ENCODE assay signal across 30 mouse cellular contexts in genomic region chr8:104826912-104827311, GRCm38 (mm10). TPM values are rescaled to one million over a fixed set of nuclear protein-coding genes. Genes with fewer than 3 reads are reported as not detected.
A peak's percentile ranks its signal among the peaks of the same experiment; 100 is the strongest.
DNase-seq lines count a peak whose midpoint lies in the region; ATAC-seq and TF ChIP-seq lines count a peak whose summit lies in the region.
"Had no signal": no experiment of that assay in that cellular context is flagged by ENCODE, and none has a peak within 500 bp of the region (broad histone marks: within the 10 kb centered on the region; RNA-seq: fewer than 3 reads in every experiment).

No protein-coding gene starts in this region.

- no peaks in the 10 kb centered on the region for H3K79me2 ChIP-seq in myocyte (ENCODE audit: control insufficient read depth, insufficient read depth)

- no peak overlapping the region for H3ac ChIP-seq in myocyte (ENCODE audit: control insufficient read depth, insufficient read length)

- no peak for TF ChIP-seq POLR2A in myocyte (IDR thresholded peaks at IDR 0.05; ENCODE audit: insufficient read length, low read depth)

- 60% methylated on average over 1 of the region's 1 CpGs for WGBS in heart, embryonic 11.5 days (ENCODE audit: insufficient replicate concordance)

- H3K36me3 ChIP-seq in heart, embryonic 11.5 days (ENCODE audit: control insufficient read depth, insufficient read depth, low read length): no peaks in the 10 kb centered on the region
- H3K36me3 ChIP-seq in myocyte (ENCODE audit: control insufficient read depth, insufficient read depth): no peaks in the 10 kb centered on the region
- H3K36me3 ChIP-seq: embryonic facial prominence, embryonic 13.5 days; forebrain, embryonic 12.5 days; G1E; heart, embryonic 15.5 days; hindbrain, embryonic 15.5 days; limb, embryonic 12.5 days; liver, embryonic 13.5 days had no signal

- no peaks in the 10 kb centered on the region for H3K27me3 ChIP-seq in heart, embryonic 11.5 days (ENCODE audit: control insufficient read depth, insufficient read depth, low read length)
- no peaks in the 10 kb centered on the region for H3K27me3 ChIP-seq in myocyte (ENCODE audit: control insufficient read depth, insufficient read depth, insufficient read length)
- H3K27me3 ChIP-seq: CH12.LX; embryonic facial prominence, embryonic 13.5 days; forebrain, embryonic 12.5 days; heart, embryonic 15.5 days; hindbrain, embryonic 15.5 days; limb, embryonic 12.5 days; liver, embryonic 13.5 days; Patski had no signal

- ATAC-seq in heart, embryonic 11.5 days (replicated peaks; ENCODE audit: insufficient number of reproducible peaks, low FRiP score, low TSS enrichment): no peak
- ATAC-seq: intestine, embryonic 16.5 days; Patski had no signal

- no peak overlapping the region for H3K27ac ChIP-seq in heart, embryonic 11.5 days (ENCODE audit: low read depth, low read length)
- H3K27ac ChIP-seq: embryonic facial prominence, embryonic 13.5 days; forebrain, embryonic 12.5 days; heart, adult 2 months; heart, embryonic 15.5 days; hindbrain, embryonic 15.5 days; kidney, postnatal 0 days; limb, embryonic 12.5 days; liver, embryonic 13.5 days had no signal

- no peaks in the 10 kb centered on the region for H3K9me3 ChIP-seq in heart, embryonic 11.5 days (replicated peaks; ENCODE audit: control insufficient read depth, low read length)
- H3K9me3 ChIP-seq: embryonic facial prominence, embryonic 13.5 days; forebrain, embryonic 12.5 days; G1E; heart, embryonic 15.5 days; hindbrain, embryonic 15.5 days; limb, embryonic 12.5 days; liver, embryonic 13.5 days had no signal

- peak; percentile 86 for DNase-seq in heart, adult 11 months
- DNase-seq in kidney, postnatal 14 days: peak; percentile 11
- no peak for DNase-seq in kidney, postnatal 4 days
- peak; percentile 16 for DNase-seq in lung, postnatal 25 days (ENCODE audit: low spot score)
- no peak for DNase-seq in lung, postnatal 14 days
- DNase-seq in right cerebral cortex, postnatal 14 days: no peak
- DNase-seq: adrenal gland, postnatal 10 days; B cell, adult 2 months; cerebellum, adult 2 months; cerebellum, postnatal 25 days; embryo, embryonic 11 days; heart, adult 2 months; layer of hippocampus, postnatal 36 days; liver, embryonic 13.5 days; spleen, adult 18-20 months had no signal

- no peak overlapping the region for H3K4me2 ChIP-seq in heart, embryonic 11.5 days
- no peak overlapping the region for H3K4me2 ChIP-seq in myocyte (ENCODE audit: low read depth)
- H3K4me2 ChIP-seq: embryonic facial prominence, embryonic 13.5 days; forebrain, embryonic 12.5 days; heart, embryonic 15.5 days; hindbrain, embryonic 15.5 days; limb, embryonic 12.5 days; liver, embryonic 13.5 days; midbrain, embryonic 11.5 days had no signal

- H3K4me1 ChIP-seq in heart, embryonic 11.5 days (ENCODE audit: control insufficient read depth, insufficient read depth, low read length): no peaks in the 10 kb centered on the region
- H3K4me1 ChIP-seq: embryonic facial prominence, embryonic 13.5 days; forebrain, embryonic 12.5 days; heart, embryonic 15.5 days; hindbrain, embryonic 15.5 days; limb, embryonic 12.5 days; liver, embryonic 13.5 days had no signal

- no peak overlapping the region for H3K9ac ChIP-seq in heart, embryonic 11.5 days (ENCODE audit: low read depth, low read length)
- H3K9ac ChIP-seq: embryonic facial prominence, embryonic 13.5 days; forebrain, embryonic 12.5 days; heart, embryonic 15.5 days; hindbrain, embryonic 15.5 days; limb, embryonic 12.5 days; liver, embryonic 13.5 days had no signal

- H3K4me3 ChIP-seq in heart, embryonic 11.5 days (ENCODE audit: low read depth, low read length): no peak overlapping the region
- no peak overlapping the region for H3K4me3 ChIP-seq in myocyte
- H3K4me3 ChIP-seq: embryonic facial prominence, embryonic 13.5 days; erythroblast, embryonic 14.5 days; forebrain, embryonic 12.5 days; heart, adult 2 months; heart, embryonic 15.5 days; hindbrain, embryonic 15.5 days; limb, embryonic 12.5 days; liver, embryonic 13.5 days had no signal

TF ChIP-seq in myocyte, 11 proteins besides CTCF, POLR2A, EP300 and RAD21:
- TF ChIP-seq CEBPB (IDR thresholded peaks at IDR 0.05; ENCODE audit: insufficient read depth, poor library complexity, severe bottlenecking) (peak; percentile 60; the same call in 1 of the 2 replicates), E2F4 (IDR thresholded peaks at IDR 0.05; ENCODE audit: insufficient read depth) (no peak)

RNA-seq across cellular contexts. Expression of gene Ces2b, which starts 4.5 kb away (rescaled TPM):
- not detected in 2 replicates for polyA plus RNA-seq in heart, embryonic 11.5 days (2014; fragmentation: Nextera tagmentation; extraction: Ambion mirVana)
- polyA plus RNA-seq in myocyte (2012; fragmentation: generic; extraction: Trizol): not detected
- polyA plus RNA-seq: cerebellum, adult 2 months; erythroblast, embryonic 14.5 days; G1E; limb, embryonic 12.5 days; Patski had no signal

RNA-seq across cellular contexts. Expression of gene Ces2c, which starts 20.0 kb away (rescaled TPM):
- not detected in 2 replicates for polyA plus RNA-seq in heart, embryonic 11.5 days (2014; fragmentation: Nextera tagmentation; extraction: Ambion mirVana)
- polyA plus RNA-seq in myocyte (2012; fragmentation: generic; extraction: Trizol): 0.34 TPM
- polyA plus RNA-seq: cerebellum, adult 2 months; embryonic facial prominence, embryonic 13.5 days; erythroblast, embryonic 14.5 days; forebrain, embryonic 12.5 days; G1E; heart, adult 2 months; heart, embryonic 15.5 days; hindbrain, embryonic 15.5 days; limb, embryonic 12.5 days; liver, embryonic 13.5 days; lung, embryonic 16.5 days; midbrain, embryonic 11.5 days; Patski had no signal

Comparison
In these comparisons a context has a peak if more than half of its experiments do, and no peak if none do; other contexts are left out.
1. DNase-seq: peak in heart, adult 11 months (single experiment), kidney, postnatal 14 days (single experiment) and lung, postnatal 25 days (single experiment); none in kidney, postnatal 4 days (0 of 2), lung, postnatal 14 days (single experiment) and right cerebral cortex, postnatal 14 days (single experiment).